Mouse (Mus musculus) MEL (cell line): ENCODE data around the gene Mark2. TPM values are rescaled to one million over a fixed set of nuclear protein-coding genes. Genes with fewer than 3 reads are reported as not detected.

ENCODE experiments used
- DNase-seq: peaks from one replicate; pipeline ENCODE4 v3.0.0; 2011; ENCODE audit warnings: low read depth, low spot score
- H3K27ac ChIP-seq: 2 replicates; pipeline ENCODE4 v1.5.1; 2012; ENCODE audit warnings: low read depth, mild to moderate bottlenecking, control low read depth, low read length, moderate library complexity; ENCODE audit not compliant: control insufficient read depth
- H3K27me3 ChIP-seq, 2 experiments: fragments of 150-350 bp in 1 of 2; sonication (generic) in 1 of 2; 2 replicates each; pipeline ENCODE4 v1.6.1; 2012; ENCODE audit warnings: low read length in 2 of 2, mild to moderate bottlenecking in 2 of 2, improper control_type of control experiment in 1 of 2, moderate library complexity in 1 of 2; ENCODE audit not compliant: insufficient read depth in 2 of 2, control insufficient read depth in 1 of 2
- H3K36me3 ChIP-seq, 2 experiments: 2 replicates each; pipeline ENCODE4 v1.6.1; 2012 to 2014; ENCODE audit warnings: low read length in 2 of 2, improper control_type of control experiment in 1 of 2, inconsistent platforms in 1 of 2, mild to moderate bottlenecking in 1 of 2; ENCODE audit not compliant: insufficient read depth in 2 of 2, control insufficient read depth in 1 of 2
- H3K4me1 ChIP-seq, 2 experiments: fragments of 150-350 bp in 1 of 2; sonication (generic) in 1 of 2; 2 replicates each; pipeline ENCODE4 v1.6.1; 2012; ENCODE audit warnings: low read length in 2 of 2, improper control_type of control experiment in 1 of 2, mild to moderate bottlenecking in 1 of 2; ENCODE audit not compliant: insufficient read depth in 2 of 2, control insufficient read depth in 1 of 2
- H3K4me3 ChIP-seq, 2 experiments: fragments of 150-350 bp in 1 of 2; sonication (generic) in 1 of 2; 2 replicates each; pipeline ENCODE4 v1.5.1; 2012; ENCODE audit warnings: low read depth in 2 of 2, low read length in 2 of 2, mild to moderate bottlenecking in 2 of 2, moderate library complexity in 2 of 2, control low read depth in 1 of 2, improper control_type of control experiment in 1 of 2; ENCODE audit not compliant: control insufficient read depth in 1 of 2, insufficient read depth in 1 of 2
- H3K79me2 ChIP-seq: 2 replicates; pipeline ENCODE4 v1.6.1; 2012; ENCODE audit warnings: mild to moderate bottlenecking, low read length, moderate library complexity; ENCODE audit not compliant: control insufficient read depth, poor library complexity, insufficient read depth
- H3K9ac ChIP-seq: 2 replicates; pipeline ENCODE4 v1.6.1; 2012; ENCODE audit warnings: low read depth, mild to moderate bottlenecking, control low read depth, low read length, moderate library complexity; ENCODE audit not compliant: control insufficient read depth, poor library complexity, severe bottlenecking
- H3K9me3 ChIP-seq: fragments of 150-350 bp; sonication (generic); replicated peaks from 2 replicates; pipeline ENCODE4 v1.6.1; 2012; ENCODE audit warnings: mild to moderate bottlenecking, low read length, improper control_type of control experiment, moderate library complexity; ENCODE audit not compliant: insufficient read depth
- MAFK ChIP-seq: IDR thresholded peaks from 2 replicates; pipeline ENCODE4 v1.6.1; 2011; ENCODE audit warnings: low read depth, mild to moderate bottlenecking, low read length, improper control_type of control experiment, borderline replicate concordance
- RCOR1 ChIP-seq: IDR thresholded peaks from 2 replicates; pipeline ENCODE4 v1.6.1; 2012; ENCODE audit warnings: low read depth, mild to moderate bottlenecking, inconsistent platforms, low read length, improper control_type of control experiment
- ZMIZ1 ChIP-seq: IDR thresholded peaks from 2 replicates; pipeline ENCODE4 v1.6.1; 2012; ENCODE audit warnings: low read depth, mild to moderate bottlenecking, inconsistent platforms, low read length, improper control_type of control experiment, moderate library complexity
- polyA plus RNA-seq, 2 experiments: library from polyadenylated mRNA; stranded (reverse) in 1 of 2; unstranded in 1 of 2; fragments of >175 nt in 1 of 2; fragments of >200 nt in 1 of 2; gene quantifications; 2 replicates each; pipeline versions ENCODE4 v1.2.1 to v1.2.4; 2012; ENCODE audit warnings: low replicate concordance in 2 of 2, low read depth in 1 of 2; ENCODE audit not compliant: insufficient read length in 2 of 2, insufficient read depth in 1 of 2, missing spikeins in 1 of 2
- total RNA-seq: library from RNA; depleted of rRNA; stranded (reverse); fragments of 300-350 nt; gene quantifications from 2 replicates; pipeline ENCODE4 v1.2.3, GENCODE M21; 2012; rRNA removed

The Mark2 gene
- total and polyA plus RNA-seq, 3 experiments, result 36.1 to 72.4 TPM; not detected in 1

GRCm38 (mm10) chr19:7234537-7235221 lies 107.0 kb downstream of the Mark2 start (continued):
- no peak for TF ChIP-seq MAFK
- TF ChIP-seq ZMIZ1, result no peak
- TF ChIP-seq, all 39 proteins: peak for 8

- TF ChIP-seq RCOR1, result no peak
- Histone ChIP-seq H3K27me3 (no peaks in the 10 kb centered on the region), H3K4me1 (no peaks in the 10 kb centered on the region), H3K9me3 (no peaks in the 10 kb centered on the region), H3K9ac (no peak overlapping the region), H3K4me3 (no peak overlapping the region), H3K27ac (no peak overlapping the region), H3K36me3 (peaks cover 0 to 6% of the 10 kb centered on the region in 2 experiments; a peak in 1 of 4 replicates), H3K79me2 (no peaks in the 10 kb centered on the region)
- peak; percentile 48 for DNase-seq
These were observed 115.1 kb downstream of the Mark2 start for GRCm38 (mm10) chr19:7226511-7226914.

Other genes starting within 250 kb of the Mark2 start
- 0.03 TPM in 1 of 2 replicates, not detected in the other for gene Flrt1, start 236.1 kb downstream of the Mark2 start, total RNA-seq
- gene Flrt1, start 236.1 kb downstream of the Mark2 start, polyA plus RNA-seq, result not detected
- 103 and 106 TPM in 2 replicates for gene Otub1, start 135.5 kb downstream of the Mark2 start, total RNA-seq
- gene Otub1, start 135.5 kb downstream of the Mark2 start, polyA plus RNA-seq, result 100 to 1,000 TPM; 194 to 285 TPM
- 736 and 745 TPM in 2 replicates for gene Cox8a, start 124.2 kb downstream of the Mark2 start, total RNA-seq
- gene Cox8a, start 124.2 kb downstream of the Mark2 start, polyA plus RNA-seq, result 1,000 to 10,000 TPM in 1 of 2 experiments, not detected in 1; 1,213 TPM
- gene Naa40, start 100.7 kb downstream of the Mark2 start, total RNA-seq, result 45.5 and 46.8 TPM in 2 replicates
- 10 to 100 TPM in 1 of 2 experiments, not detected in 1; 75.7 TPM for gene Naa40, start 100.7 kb downstream of the Mark2 start, polyA plus RNA-seq
- gene Rcor2, start 74.5 kb downstream of the Mark2 start, total RNA-seq, result 31.4 and 33.7 TPM in 2 replicates
- 10 to 100 TPM in 1 of 2 experiments, not detected in 1; 60.2 TPM for gene Rcor2, start 74.5 kb downstream of the Mark2 start, polyA plus RNA-seq
- gene Spindoc, start 41.1 kb upstream of the Mark2 start, total RNA-seq, result 12.8 and 13.0 TPM in 2 replicates
- gene Spindoc, start 41.1 kb upstream of the Mark2 start, polyA plus RNA-seq, result 10 to 100 TPM in 1 of 2 experiments, not detected in 1; 54.1 TPM
- 10.7 and 14.1 TPM in 2 replicates for gene 2700081O15Rik, start 75.8 kb upstream of the Mark2 start, total RNA-seq
- gene 2700081O15Rik, start 75.8 kb upstream of the Mark2 start, polyA plus RNA-seq, result 10 to 100 TPM in 1 of 2 experiments, not detected in 1; 18.0 TPM
- gene Rtn3, start 141.4 kb upstream of the Mark2 start, total RNA-seq, result 33.4 and 38.4 TPM in 2 replicates
- 100 to 1,000 TPM in 1 of 2 experiments, not detected in 1; 118 TPM for gene Rtn3, start 141.4 kb upstream of the Mark2 start, polyA plus RNA-seq
- gene Atl3, start 152.2 kb upstream of the Mark2 start, total RNA-seq, result 12.7 and 16.4 TPM in 2 replicates
- gene Atl3, start 152.2 kb upstream of the Mark2 start, polyA plus RNA-seq, result 10 to 100 TPM in 1 of 2 experiments, not detected in 1; 15.3 TPM
- gene Pla2g16, start 215.6 kb upstream of the Mark2 start, total RNA-seq, result 16.3 and 19.0 TPM in 2 replicates
- 10 to 100 TPM in 1 of 2 experiments, not detected in 1; 24.7 TPM for gene Pla2g16, start 215.6 kb upstream of the Mark2 start, polyA plus RNA-seq